Mouse (Mus musculus) cortical plate, adult 2 months (tissue): ENCODE data around the gene Ssbp1.

Source experiments
- CTCF ChIP-seq: fragments of 200-500 bp; IDR thresholded peaks from 2 replicates; pipeline ENCODE4 v1.5.1; 2011; ENCODE audit warnings: mild to moderate bottlenecking, control low read depth, low read length; ENCODE audit not compliant: insufficient read depth; ENCODE audit errors: extremely low read depth
- POLR2A ChIP-seq: fragments of 200-500 bp; IDR thresholded peaks from 2 replicates; pipeline ENCODE4 v1.6.1; 2011; ENCODE audit warnings: mild to moderate bottlenecking, low read length, control low read depth; ENCODE audit not compliant: insufficient read depth; ENCODE audit errors: extremely low read depth

GRCm38 (mm10) chr6:40436047-40436483 is 35.1 kb upstream of the Ssbp1 start, which contains the start of gene E330009J07Rik:
- TF ChIP-seq CTCF (no peak), POLR2A (no peak)
